Mouse (Mus musculus) E14TG2a.4 (cell line): ENCODE data around the gene Gm29094.

Source experiments
- CTCF ChIP-seq: conservative IDR thresholded peaks from 2 replicates; pipeline ENCODE4 v1.5.1; 2014; ENCODE audit warnings: low read length
- NANOG ChIP-seq: IDR thresholded peaks from 2 replicates; pipeline ENCODE4 v1.6.1; 2014; ENCODE audit warnings: borderline replicate concordance, low read length, mixed read lengths
- POU5F1 ChIP-seq: IDR thresholded peaks from 2 replicates; pipeline ENCODE4 v1.6.1; 2014; ENCODE audit warnings: low read length, borderline replicate concordance

DNA sequence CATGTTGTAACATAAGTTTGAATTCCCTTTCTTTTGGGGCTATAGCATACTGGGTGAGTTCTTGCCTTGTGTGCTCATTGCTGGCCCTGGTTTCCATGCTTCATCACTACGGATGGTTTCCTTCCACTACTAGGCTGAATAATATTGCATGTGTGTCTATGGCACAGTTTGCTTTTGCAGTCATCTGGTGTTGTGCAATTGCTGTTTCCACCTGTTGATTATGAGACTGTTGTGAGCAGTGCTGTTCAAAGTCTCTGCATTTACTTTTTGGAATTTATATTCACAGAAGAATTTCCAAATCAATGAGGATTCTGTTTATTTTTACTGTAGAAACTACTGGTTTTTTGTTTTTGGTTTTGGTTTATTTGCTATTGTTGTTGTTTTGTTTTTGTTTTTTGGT is 65.4 kb downstream of the Gm29094 start:
- no peak for TF ChIP-seq CTCF
- no peak for TF ChIP-seq POU5F1
- TF ChIP-seq NANOG = no peak
